Mouse (Mus musculus) hindbrain, embryonic 14.5 days (tissue): Measurements from ENCODE around the gene Abcc2. TPM values are rescaled to one million over a fixed set of nuclear protein-coding genes. Genes with fewer than 3 reads are reported as not detected.
A peak's percentile ranks its signal among the peaks of the same experiment; 100 is the strongest.

Experiments used
- ATAC-seq: fragments of 200-750 bp; cut with Nextera tagmentation; 2 replicates; pipeline ENCODE4 v1.8.0; 2017; ENCODE audit warnings: moderate number of reproducible peaks, mild to moderate bottlenecking, moderate TSS enrichment, moderate library complexity; ENCODE audit not compliant: low FRiP score
- DNase-seq: peaks from one replicate; pipeline ENCODE4 v3.0.0-alpha.2; 2015; ENCODE audit warnings: low spot score
- H3K27ac ChIP-seq: fragments of 300-500 bp; sonication (generic); 2 replicates; pipeline ENCODE4 v1.5.1; 2014; ENCODE audit warnings: mild to moderate bottlenecking, moderate library complexity
- H3K27me3 ChIP-seq: fragments of 300-500 bp; sonication (generic); 2 replicates; pipeline ENCODE4 v1.6.1; 2014; ENCODE audit warnings: mild to moderate bottlenecking, low read length, mixed read lengths; ENCODE audit not compliant: control insufficient read depth, insufficient read depth
- H3K36me3 ChIP-seq: fragments of 300-500 bp; sonication (generic); replicated peaks from 2 replicates; pipeline ENCODE4 v1.6.1; 2014; ENCODE audit not compliant: control insufficient read depth, insufficient read depth
- H3K4me1 ChIP-seq: fragments of 300-500 bp; sonication (generic); replicated peaks from 2 replicates; pipeline ENCODE4 v1.6.1; 2014; ENCODE audit warnings: antibody characterized with exemption, low read length, mixed read lengths; ENCODE audit not compliant: control insufficient read depth, insufficient read depth
- H3K4me2 ChIP-seq: fragments of 300-500 bp; sonication (generic); replicated peaks from 2 replicates; pipeline ENCODE4 v1.6.1; 2014; ENCODE audit warnings: mild to moderate bottlenecking, moderate library complexity
- H3K4me3 ChIP-seq: fragments of 300-500 bp; sonication (generic); replicated peaks from 2 replicates; pipeline ENCODE4 v1.5.1; 2014; ENCODE audit warnings: mild to moderate bottlenecking, low read length
- H3K9ac ChIP-seq: fragments of 300-500 bp; sonication (generic); 2 replicates; pipeline ENCODE4 v1.6.1; 2014
- H3K9me3 ChIP-seq: fragments of 300-500 bp; sonication (generic); 2 replicates; pipeline ENCODE4 v1.6.1; 2016; ENCODE audit warnings: low read length; ENCODE audit not compliant: control insufficient read depth
- WGBS: fragments of 180-500 bp; shearing (Covaris S2); extraction: QIAGEN DNeasy Blood & Tissue Kit; methylation state at CpG from one replicate; pipeline ENCODE4 v1.1.7; 2014; 5-methylcytosine and 5-hydroxymethylcytosine counted together
- polyA plus RNA-seq: library from polyadenylated mRNA; unstranded; fragments of >200 nt; fragmentation: Nextera tagmentation; extraction: Ambion mirVana; gene quantifications from 2 replicates; pipeline ENCODE4 v1.2.1, GENCODE M21; 2014

Abcc2 gene
- polyA plus RNA-seq, 1 experiment from 2014 or later, result 0.07 TPM

DNA sequence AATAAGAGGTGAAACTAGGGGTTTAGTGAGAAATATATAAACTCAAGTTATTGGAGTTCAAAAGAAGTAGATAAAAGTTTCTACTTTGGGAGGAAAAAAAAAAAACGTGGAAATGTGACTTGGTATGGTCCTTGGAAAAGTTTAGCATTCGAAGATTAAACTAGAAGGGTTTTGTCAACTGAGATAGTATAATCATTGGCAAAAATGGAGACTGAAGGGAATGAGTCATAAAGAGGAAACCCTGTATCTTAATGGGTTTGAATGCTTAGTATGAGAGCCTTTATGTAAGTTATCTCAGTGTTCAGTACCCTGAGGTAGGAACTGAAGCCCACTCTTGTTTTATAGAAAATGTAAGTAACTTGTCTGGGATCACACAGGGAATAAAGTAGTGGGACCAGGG lies 27.1 kb upstream of the Abcc2 start:
- no peaks in the 10 kb centered on the region for H3K9me3 ChIP-seq
- no peak overlapping the region for H3K27ac ChIP-seq
- ATAC-seq (no peak), DNase-seq (no peak)
- peaks cover 9% of the 10 kb centered on the region for H3K36me3 ChIP-seq
- no peak overlapping the region for H3K9ac ChIP-seq
- no peak overlapping the region for H3K4me3 ChIP-seq
- peaks cover 4% of the 10 kb centered on the region; the same call in 1 of the 2 replicates for H3K4me1 ChIP-seq
- H3K27me3 ChIP-seq, result no peaks in the 10 kb centered on the region
- H3K4me2 ChIP-seq, result no peak overlapping the region
- 77% methylated on average over 2 of the region's 2 CpGs for WGBS

DNA sequence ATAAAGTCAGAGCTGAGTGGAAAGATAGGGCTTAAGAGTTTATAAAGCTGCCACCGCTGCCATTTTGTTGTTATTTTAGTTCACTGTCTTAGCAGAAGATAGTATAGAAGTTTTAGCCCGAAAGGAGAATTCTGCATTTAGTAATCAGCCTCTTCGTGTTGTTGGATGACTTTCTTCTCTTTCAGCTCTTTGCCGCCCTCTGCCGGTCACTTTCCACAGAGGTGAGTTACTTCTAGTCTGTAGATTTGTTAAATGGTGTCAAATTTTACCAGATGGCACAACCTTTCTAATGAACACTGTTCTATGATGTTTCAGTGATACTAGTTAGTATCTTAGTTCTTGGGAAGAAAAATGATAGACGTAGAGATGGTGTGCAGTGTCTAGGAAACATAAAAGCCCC lies 21.5 kb upstream of the Abcc2 start:
- DNase-seq, result peak; percentile 81
- Histone ChIP-seq H3K4me3 (no peak overlapping the region), H3K4me2 (no peak overlapping the region), H3K36me3 (no peaks in the 10 kb centered on the region), H3K9me3 (no peaks in the 10 kb centered on the region), H3K4me1 (no peaks in the 10 kb centered on the region), H3K27me3 (no peaks in the 10 kb centered on the region), H3K27ac (no peak overlapping the region), H3K9ac (no peak overlapping the region)
- ATAC-seq, result no peak
- 21% methylated on average over 6 of the region's 6 CpGs for WGBS

DNA sequence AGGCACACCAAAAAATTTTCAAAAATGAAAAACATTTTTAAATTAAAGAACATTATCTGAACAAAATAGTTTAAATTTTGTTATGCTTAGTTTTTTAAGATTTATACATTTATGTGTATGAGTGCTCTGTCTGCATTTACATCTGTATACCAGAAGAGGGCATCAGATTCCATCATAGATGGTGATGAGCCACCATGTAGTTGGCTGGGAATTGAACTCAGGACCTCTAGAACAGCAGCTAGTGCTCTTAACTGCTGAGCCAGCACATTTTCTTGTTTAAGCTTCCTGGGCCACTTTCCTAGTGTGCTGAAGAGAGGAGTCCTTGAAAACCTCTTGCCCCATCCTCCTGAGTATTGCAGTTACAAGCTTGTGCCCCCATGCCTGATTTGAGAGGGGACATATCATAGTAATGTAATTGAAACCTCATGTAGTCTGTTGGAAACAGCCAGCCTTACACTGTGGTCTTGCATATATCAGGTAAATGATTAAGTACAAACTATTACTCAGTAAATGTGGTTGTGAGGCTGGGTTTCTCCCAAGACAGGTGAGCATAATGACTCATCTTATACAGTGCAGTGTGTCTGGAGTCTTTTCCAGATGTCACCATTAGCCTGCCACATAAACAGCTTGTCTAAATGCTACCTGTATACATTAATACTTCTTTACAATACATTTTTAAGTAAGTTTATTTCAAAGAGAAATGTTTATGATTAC lies 20.3 kb upstream of the Abcc2 start:
- Histone ChIP-seq H3K27me3 (no peaks in the 10 kb centered on the region), H3K9ac (no peak overlapping the region), H3K9me3 (no peaks in the 10 kb centered on the region), H3K4me2 (no peak overlapping the region), H3K36me3 (no peaks in the 10 kb centered on the region), H3K4me3 (no peak overlapping the region), H3K27ac (no peak overlapping the region), H3K4me1 (no peaks in the 10 kb centered on the region)
- DNase-seq (no peak), ATAC-seq (no peak)

DNA sequence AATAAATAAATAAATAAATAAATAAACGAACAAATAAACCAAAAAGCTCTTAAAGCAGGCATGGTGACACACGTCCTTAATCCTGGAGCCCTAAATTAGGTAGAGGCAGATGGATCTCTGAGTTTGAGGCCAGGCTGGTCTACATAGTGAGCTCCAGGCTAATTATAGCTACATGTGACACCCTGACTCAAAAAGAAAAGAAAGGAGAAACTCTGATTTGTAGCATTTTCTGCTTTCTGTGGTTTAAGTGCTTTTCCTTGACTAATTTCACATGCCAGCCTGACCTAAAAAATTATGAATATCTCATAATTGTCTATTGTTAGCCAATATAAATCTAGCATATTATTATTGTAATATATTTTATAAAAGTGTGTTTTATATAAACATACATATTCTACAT lies 19.6 kb upstream of the Abcc2 start:
- WGBS, result 86% methylated on average over 2 of the region's 2 CpGs
- no peak overlapping the region for H3K9ac ChIP-seq
- no peaks in the 10 kb centered on the region for H3K4me1 ChIP-seq
- H3K9me3 ChIP-seq, result no peaks in the 10 kb centered on the region
- H3K27ac ChIP-seq, result no peak overlapping the region
- DNase-seq, result no peak
- H3K27me3 ChIP-seq, result no peaks in the 10 kb centered on the region
- H3K36me3 ChIP-seq, result no peaks in the 10 kb centered on the region
- H3K4me2 ChIP-seq, result no peak overlapping the region
- ATAC-seq, result no peak
- H3K4me3 ChIP-seq, result no peak overlapping the region

- Histone ChIP-seq H3K4me2 (no peak overlapping the region), H3K27ac (no peak overlapping the region)
- ATAC-seq, result no peak
These were observed 15.5 kb upstream of the Abcc2 start for GRCm38 (mm10) chr19:43766451-43766850.

DNA sequence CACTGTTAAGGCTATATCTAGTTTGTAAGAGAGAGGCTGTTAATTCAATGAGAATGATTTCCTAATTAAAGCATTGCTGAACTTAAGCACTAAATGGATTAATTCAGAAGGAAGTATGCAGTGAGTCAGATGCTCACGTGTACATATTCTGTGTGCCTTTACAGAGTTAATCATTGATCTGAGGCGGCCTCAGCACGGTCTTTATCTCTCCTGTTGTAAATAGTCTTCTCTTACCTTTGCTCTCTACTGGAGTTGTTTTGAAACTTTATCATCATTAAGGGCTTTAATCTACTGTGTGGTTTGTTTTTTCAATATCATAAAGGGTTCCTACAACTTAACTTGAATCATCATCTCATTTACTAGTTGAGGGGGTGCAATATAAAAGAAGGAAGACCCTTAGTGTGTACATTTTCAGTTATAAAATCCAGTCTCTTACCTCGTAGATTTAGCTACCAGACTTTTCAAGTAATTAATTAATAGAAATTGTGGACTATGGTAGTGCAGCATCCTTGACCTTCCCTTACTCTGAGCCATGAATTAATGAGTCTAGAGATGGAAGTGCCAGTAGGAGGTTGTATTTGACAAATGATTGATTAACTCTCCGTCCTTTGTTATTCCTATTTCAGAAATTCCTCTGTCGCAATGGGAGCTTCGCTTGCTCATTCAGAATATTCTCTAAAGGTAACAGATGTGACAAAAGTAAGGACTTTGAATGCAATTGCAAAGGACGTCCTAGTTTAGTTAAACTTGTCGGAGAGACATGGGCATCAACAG lies 14.3 kb upstream of the Abcc2 start:
- no peak for ATAC-seq
- no peaks in the 10 kb centered on the region for H3K9me3 ChIP-seq
- no peaks in the 10 kb centered on the region; the same call in 1 of the 2 replicates for H3K36me3 ChIP-seq
- no peak overlapping the region for H3K4me3 ChIP-seq
- no peak overlapping the region for H3K27ac ChIP-seq
- H3K27me3 ChIP-seq, result no peaks in the 10 kb centered on the region
- no peak for DNase-seq
- H3K4me2 ChIP-seq, result no peak overlapping the region
- no peaks in the 10 kb centered on the region for H3K4me1 ChIP-seq
- WGBS, result 47% methylated on average over 9 of the region's 9 CpGs
- H3K9ac ChIP-seq, result no peak overlapping the region

More at GRCm38 (mm10) chr19:43766451-43766850, 15.5 kb upstream of the Abcc2 start:
- H3K4me1 ChIP-seq, result no peaks in the 10 kb centered on the region
- no peak for DNase-seq
- H3K4me3 ChIP-seq, result no peak overlapping the region
- no peaks in the 10 kb centered on the region for H3K27me3 ChIP-seq
- 89% methylated on average over 5 of the region's 5 CpGs for WGBS
- H3K9ac ChIP-seq, result no peak overlapping the region
- H3K9me3 ChIP-seq, result no peaks in the 10 kb centered on the region
- H3K36me3 ChIP-seq, result no peaks in the 10 kb centered on the region; the same call in 1 of the 2 replicates

DNA sequence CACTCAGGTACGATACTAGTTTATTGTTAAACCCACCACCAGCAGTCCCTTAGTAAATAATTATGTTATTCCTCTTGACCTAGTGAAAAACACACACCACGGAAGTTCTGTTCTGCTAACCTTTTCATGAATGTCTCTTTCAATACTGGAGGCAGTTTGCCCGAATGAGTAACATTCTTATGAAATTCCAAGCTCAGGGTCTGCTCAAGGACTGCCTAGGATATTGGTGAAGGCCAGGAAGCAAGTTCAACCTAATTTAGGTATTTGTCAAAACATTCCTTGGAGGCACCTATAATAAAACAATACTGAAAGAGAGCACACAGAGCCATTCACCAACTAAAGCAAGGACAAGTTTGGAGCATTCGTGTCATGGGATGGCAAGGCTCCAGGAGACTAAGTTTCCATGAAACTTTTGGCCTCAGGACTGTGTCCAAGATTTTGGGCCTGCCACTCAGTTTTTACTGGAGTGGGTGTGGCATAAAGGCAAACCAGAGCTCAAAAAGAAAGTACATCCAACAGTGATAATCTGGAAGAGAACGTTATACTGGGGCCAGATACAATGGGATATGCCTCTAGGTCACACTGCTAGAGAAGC lies 12.5 kb upstream of the Abcc2 start:
- ATAC-seq (no peak), DNase-seq (no peak)
- Histone ChIP-seq H3K4me2 (no peak overlapping the region), H3K4me3 (no peak overlapping the region), H3K36me3 (no peaks in the 10 kb centered on the region; the same call in 1 of the 2 replicates), H3K4me1 (no peaks in the 10 kb centered on the region), H3K27me3 (no peaks in the 10 kb centered on the region), H3K27ac (no peak overlapping the region), H3K9ac (no peak overlapping the region), H3K9me3 (no peaks in the 10 kb centered on the region)
- WGBS, result 84% methylated on average over 5 of the region's 5 CpGs

DNA sequence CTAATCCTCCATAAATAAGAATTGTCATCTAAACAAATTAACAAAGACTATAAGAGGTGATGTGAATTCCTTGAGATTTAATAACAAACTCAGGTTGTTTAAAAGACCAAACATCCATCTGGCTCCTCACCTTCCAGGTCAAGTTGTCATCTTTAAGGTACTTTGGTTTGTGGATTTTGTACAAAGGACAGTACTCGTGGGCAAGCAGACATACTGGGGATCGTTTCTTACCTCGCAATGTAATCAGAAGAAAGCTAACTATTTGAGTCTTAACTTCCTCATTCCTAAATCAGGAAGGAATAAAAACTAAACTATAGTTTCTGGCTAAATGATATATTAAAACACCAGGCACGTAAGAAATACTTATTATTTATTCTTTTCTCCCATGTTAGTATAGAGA lies 11.4 kb upstream of the Abcc2 start:
- no peaks in the 10 kb centered on the region; the same call in 1 of the 2 replicates for H3K36me3 ChIP-seq
- H3K9me3 ChIP-seq, result no peaks in the 10 kb centered on the region
- no peak overlapping the region for H3K4me3 ChIP-seq
- WGBS, result 93% methylated on average over 4 of the region's 4 CpGs
- DNase-seq (no peak), ATAC-seq (no peak)
- H3K27ac ChIP-seq, result no peak overlapping the region
- no peaks in the 10 kb centered on the region for H3K4me1 ChIP-seq
- no peak overlapping the region for H3K4me2 ChIP-seq
- no peaks in the 10 kb centered on the region for H3K27me3 ChIP-seq
- H3K9ac ChIP-seq, result no peak overlapping the region

GRCm38 (mm10) chr19:43771499-43771969 lies 10.5 kb upstream of the Abcc2 start:
- ATAC-seq (no peak), DNase-seq (no peak)
- Histone ChIP-seq H3K4me2 (no peak overlapping the region), H3K4me3 (no peak overlapping the region), H3K27ac (no peak overlapping the region), H3K9ac (no peak overlapping the region), H3K4me1 (no peaks in the 10 kb centered on the region), H3K9me3 (no peaks in the 10 kb centered on the region), H3K36me3 (no peaks in the 10 kb centered on the region; the same call in 1 of the 2 replicates), H3K27me3 (no peaks in the 10 kb centered on the region)
- 92% methylated on average over 5 of the region's 5 CpGs for WGBS
